8 mouse cellular contexts compared by ENCODE assay signal in genomic region chr9:55545556-55546175, GRCm38 (mm10). TPM values are rescaled to one million over a fixed set of nuclear protein-coding genes. Genes with fewer than 3 reads are reported as not detected.
A peak's percentile ranks its signal among the peaks of the same experiment; 100 is the strongest.
DNase-seq lines count a peak whose midpoint lies in the region; ATAC-seq lines count a peak whose summit lies in the region.

No protein-coding gene starts in this region.

- peaks cover 54% of the 10 kb centered on the region for H3K4me1 ChIP-seq in heart, embryonic 10.5 days
- H3K4me1 ChIP-seq in limb, embryonic 13.5 days, result peaks cover 54% of the 10 kb centered on the region
- H3K4me1 ChIP-seq in stomach, embryonic 14.5 days (ENCODE audit: control insufficient read depth, insufficient read depth, low read length), result peaks cover 21% of the 10 kb centered on the region; the same call in 1 of the 2 replicates

- peak overlapping the region; percentile 59 for H3K4me3 ChIP-seq in heart, embryonic 10.5 days
- H3K4me3 ChIP-seq in limb, embryonic 13.5 days, result peak overlapping the region; percentile 33
- H3K4me3 ChIP-seq in stomach, embryonic 14.5 days (ENCODE audit: low read depth, low read length), result peak overlapping the region; percentile 49

- no peak for DNase-seq in heart, embryonic 10.5 days (ENCODE audit: low spot score)
- no peak for DNase-seq in heart, postnatal 10 days
- DNase-seq in embryo, embryonic 11 days, result peak; percentile 37
- DNase-seq in heart, postnatal 14 days, result peak; percentile 14
- no peak for DNase-seq in thymus, adult 18-20 months
- no peak for DNase-seq in urinary bladder, postnatal 4 days (ENCODE audit: low spot score in 2 of 2)

- H3K9me3 ChIP-seq in heart, embryonic 10.5 days, result no peaks in the 10 kb centered on the region
- H3K9me3 ChIP-seq in limb, embryonic 13.5 days, result no peaks in the 10 kb centered on the region
- H3K9me3 ChIP-seq in stomach, embryonic 14.5 days (ENCODE audit: control insufficient read depth, low read depth, low read length), result no peaks in the 10 kb centered on the region

- intact Hi-C loops in heart, postnatal 10 days (cut with DNase I), result no loop called here
- intact Hi-C loops in heart, postnatal 14 days (cut with DNase I), result loop anchor here (5.0 to 10.0 kb wide), 2 partner anchors 33 to 211 kb away; partner anchors contain the start of gene Etfa

- peaks cover 98% of the 10 kb centered on the region for H3K27me3 ChIP-seq in heart, embryonic 10.5 days (ENCODE audit: insufficient read depth, poor library complexity, severe bottlenecking)
- peaks cover 95% of the 10 kb centered on the region for H3K27me3 ChIP-seq in limb, embryonic 13.5 days
- peaks cover 13% of the 10 kb centered on the region; the same call in 1 of the 2 replicates for H3K27me3 ChIP-seq in stomach, embryonic 14.5 days (ENCODE audit: control insufficient read depth, insufficient read depth, low read length)

- H3K4me2 ChIP-seq in limb, embryonic 13.5 days (replicated peaks), result peak overlapping the region; percentile 57
- H3K4me2 ChIP-seq in stomach, embryonic 14.5 days (replicated peaks; ENCODE audit: low read depth, low read length), result peak overlapping the region; percentile 80

- H3K9ac ChIP-seq in limb, embryonic 13.5 days, result no peak overlapping the region
- H3K9ac ChIP-seq in stomach, embryonic 14.5 days (replicated peaks; ENCODE audit: low read depth, low read length), result no peak overlapping the region

- no peak for ATAC-seq in limb, embryonic 13.5 days (ENCODE audit: low FRiP score, low read depth)
- ATAC-seq in stomach, embryonic 14.5 days (ENCODE audit: insufficient number of reproducible peaks, insufficient read depth, low FRiP score, low read depth), result no peak

- H3K27ac ChIP-seq in heart, embryonic 10.5 days, result peak overlapping the region; percentile 29; the same call in 1 of the 2 replicates
- no peak overlapping the region for H3K27ac ChIP-seq in limb, embryonic 13.5 days
- H3K27ac ChIP-seq in stomach, embryonic 14.5 days (ENCODE audit: low read length), result no peak overlapping the region

- H3K36me3 ChIP-seq in heart, embryonic 10.5 days, result no peaks in the 10 kb centered on the region
- H3K36me3 ChIP-seq in limb, embryonic 13.5 days, result no peaks in the 10 kb centered on the region
- no peaks in the 10 kb centered on the region for H3K36me3 ChIP-seq in stomach, embryonic 14.5 days (ENCODE audit: control insufficient read depth, insufficient read depth, low read length)

- WGBS in heart, embryonic 10.5 days, result 6% methylated on average over 41 of the region's 41 CpGs
- 7% methylated on average over 41 of the region's 41 CpGs for WGBS in limb, embryonic 13.5 days
- WGBS in stomach, embryonic 14.5 days, result 18% methylated on average over 41 of the region's 41 CpGs

RNA-seq across cellular contexts. Expression of gene Isl2, which starts 7.2 kb away (rescaled TPM):
- 1.1 and 6.5 TPM in 2 replicates for polyA plus RNA-seq in heart, embryonic 10.5 days (2016; fragmentation: Nextera tagmentation; extraction: Ambion mirVana)
- total RNA-seq in heart, postnatal 10 days (2021), result not detected
- under 1 TPM in 1 of 2 experiments, not detected in 1; 0.15 TPM for total RNA-seq in heart, postnatal 14 days (2021)
- 0.65 and 0.79 TPM in 2 replicates for polyA plus RNA-seq in limb, embryonic 13.5 days (2015; fragmentation: Nextera tagmentation; extraction: Ambion mirVana)
- polyA plus RNA-seq in stomach, embryonic 14.5 days (2014; fragmentation: Nextera tagmentation; extraction: Ambion mirVana), result 7.7 and 9.3 TPM in 2 replicates

RNA-seq across cellular contexts. Expression of gene Etfa, which starts 33.6 kb away (rescaled TPM):
- polyA plus RNA-seq in heart, embryonic 10.5 days (2016; fragmentation: Nextera tagmentation; extraction: Ambion mirVana), result 252 and 322 TPM in 2 replicates
- total RNA-seq in heart, postnatal 10 days (2021), result 100 to 1,000 TPM; 704 to 707 TPM
- total RNA-seq in heart, postnatal 14 days (2021), result 100 to 1,000 TPM; 719 to 730 TPM
- 176 and 180 TPM in 2 replicates for polyA plus RNA-seq in limb, embryonic 13.5 days (2015; fragmentation: Nextera tagmentation; extraction: Ambion mirVana)
- polyA plus RNA-seq in stomach, embryonic 14.5 days (2014; fragmentation: Nextera tagmentation; extraction: Ambion mirVana), result 224 and 233 TPM in 2 replicates

Comparison
In these comparisons a context has a peak if more than half of its experiments do, and no peak if none do; other contexts are left out.
1. DNase-seq: peak in embryo, embryonic 11 days (single experiment) and heart, postnatal 14 days (2 of 2); none in heart, embryonic 10.5 days (single experiment), heart, postnatal 10 days (0 of 2), thymus, adult 18-20 months (0 of 2) and urinary bladder, postnatal 4 days (0 of 2).
2. Peak in every context shown above with its lines, with median percentiles within 50 percentile points of each other: H3K4me3 ChIP-seq.